Mouse (Mus musculus) testis, adult 2 months (tissue): ENCODE measurements at regions not wholly inside any gene's neighbourhood (a gene's known extent, or its start where the extent isn't known, plus 50 kb on each side); places are given as distances from the start of the nearest gene placed in this dataset.

Experiments
- CTCF ChIP-seq: fragments of 200-500 bp; IDR thresholded peaks from 2 replicates; pipeline ENCODE4 v1.5.1; 2012; ENCODE audit warnings: low read depth, mild to moderate bottlenecking, inconsistent platforms, low read length, moderate library complexity; ENCODE audit not compliant: control insufficient read depth, insufficient read depth, insufficient replicate concordance
- POLR2A ChIP-seq: fragments of 200-500 bp; IDR thresholded peaks from 2 replicates; pipeline ENCODE4 v1.6.1; 2012; ENCODE audit warnings: low read depth, mild to moderate bottlenecking, inconsistent platforms, low read length, moderate library complexity; ENCODE audit not compliant: control insufficient read depth

GRCm38 (mm10) chr1:61141592-61141930 lies 163.8 kb downstream of the Icos start:
- TF ChIP-seq CTCF (no peak), POLR2A (no peak)
